Mouse (Mus musculus) embryonic fibroblast, embryonic 13.5 days (primary cell): Measurements from ENCODE around the gene Gm20388.

Source experiments
- CTCF ChIP-seq: IDR thresholded peaks from 2 replicates; pipeline ENCODE4 v1.5.1; 2011; ENCODE audit warnings: mild to moderate bottlenecking, control low read depth, low read length, moderate library complexity, borderline replicate concordance; ENCODE audit not compliant: insufficient read depth
- POLR2A ChIP-seq: IDR thresholded peaks from 2 replicates; pipeline ENCODE4 v1.6.1; 2011; ENCODE audit warnings: low read depth, mild to moderate bottlenecking, control low read depth, low read length, moderate library complexity

- no peak for TF ChIP-seq CTCF
- TF ChIP-seq POLR2A, result no peak
Measured at GRCm38 (mm10) chr8:120357504-120357903, 446.9 kb downstream of the Gm20388 start.
